Mouse (Mus musculus): ENCODE measurements at regions not wholly inside any gene's neighbourhood (a gene's known extent, or its start where the extent isn't known, plus 50 kb on each side); places are given as distances from the start of the nearest gene placed in this dataset.

- DNase-seq, result no peak
- no peak for TF ChIP-seq POLR2A (IDR thresholded peaks at IDR 0.05; ENCODE audit: borderline replicate concordance, insufficient read depth, low read length)
- TF ChIP-seq CTCF (IDR thresholded peaks at IDR 0.05; ENCODE audit: borderline replicate concordance, insufficient read depth, low read depth, low read length), result no peak
- 69% methylated on average over 2 of the region's 2 CpGs for WGBS
- H3K4me3 ChIP-seq (replicated peaks; ENCODE audit: insufficient read depth, low read depth, low read length), result no peak overlapping the region
- no peak overlapping the region for H3K27ac ChIP-seq (ENCODE audit: insufficient read depth, low read length)
- H3K27me3 ChIP-seq (ENCODE audit: control insufficient read depth, insufficient read depth, low read length), result no peaks in the 10 kb centered on the region
- no peaks in the 10 kb centered on the region for H3K4me1 ChIP-seq (ENCODE audit: control insufficient read depth, insufficient read depth, low read length)
Observed at GRCm38 (mm10) chr14:97347970-97348369, 821.6 kb downstream of the Dach1 start.

GRCm38 (mm10) chr14:97331388-97331787 lies 812.5 kb upstream of the Klhl1 start:
- TF ChIP-seq POLR2A (IDR thresholded peaks at IDR 0.05; ENCODE audit: borderline replicate concordance, insufficient read depth, low read length), result no peak
- 0 out of 2 replicates have a peak, but pooled peaks have one; percentile 1 for TF ChIP-seq CTCF (IDR thresholded peaks at IDR 0.05; ENCODE audit: borderline replicate concordance, insufficient read depth, low read depth, low read length)
- Histone ChIP-seq H3K27ac (ENCODE audit: insufficient read depth, low read length) (no peak overlapping the region), H3K27me3 (ENCODE audit: control insufficient read depth, insufficient read depth, low read length) (no peaks in the 10 kb centered on the region), H3K4me3 (replicated peaks; ENCODE audit: insufficient read depth, low read depth, low read length) (no peak overlapping the region), H3K4me1 (ENCODE audit: control insufficient read depth, insufficient read depth, low read length) (no peaks in the 10 kb centered on the region)
- no peak for DNase-seq
- 11% methylated on average over 2 of the region's 2 CpGs for WGBS

- Histone ChIP-seq H3K27me3 (ENCODE audit: control insufficient read depth, insufficient read depth, low read length) (no peaks in the 10 kb centered on the region), H3K4me1 (ENCODE audit: control insufficient read depth, insufficient read depth, low read length) (no peaks in the 10 kb centered on the region), H3K27ac (ENCODE audit: insufficient read depth, low read length) (no peak overlapping the region), H3K4me3 (replicated peaks; ENCODE audit: insufficient read depth, low read depth, low read length) (no peak overlapping the region)
- 85% methylated on average over 3 of the region's 3 CpGs for WGBS
- DNase-seq, result no peak
- TF ChIP-seq POLR2A (IDR thresholded peaks at IDR 0.05; ENCODE audit: borderline replicate concordance, insufficient read depth, low read length) (no peak), CTCF (IDR thresholded peaks at IDR 0.05; ENCODE audit: borderline replicate concordance, insufficient read depth, low read depth, low read length) (no peak)
Observed at GRCm38 (mm10) chr14:97329979-97330378, 811.1 kb upstream of the Klhl1 start.

- H3K4me1 ChIP-seq (ENCODE audit: control insufficient read depth, insufficient read depth, low read length), result no peaks in the 10 kb centered on the region
- no peak for TF ChIP-seq POLR2A (IDR thresholded peaks at IDR 0.05; ENCODE audit: borderline replicate concordance, insufficient read depth, low read length)
- no peak for TF ChIP-seq CTCF (IDR thresholded peaks at IDR 0.05; ENCODE audit: borderline replicate concordance, insufficient read depth, low read depth, low read length)
- no peaks in the 10 kb centered on the region for H3K27me3 ChIP-seq (ENCODE audit: control insufficient read depth, insufficient read depth, low read length)
- WGBS, result 10% methylated on average over 4 of the region's 4 CpGs
- H3K4me3 ChIP-seq (replicated peaks; ENCODE audit: insufficient read depth, low read depth, low read length), result no peak overlapping the region
- H3K27ac ChIP-seq (ENCODE audit: insufficient read depth, low read length), result no peak overlapping the region
- DNase-seq, result no peak
Observed at GRCm38 (mm10) chr14:97293109-97293508, 774.2 kb upstream of the Klhl1 start.

DNA sequence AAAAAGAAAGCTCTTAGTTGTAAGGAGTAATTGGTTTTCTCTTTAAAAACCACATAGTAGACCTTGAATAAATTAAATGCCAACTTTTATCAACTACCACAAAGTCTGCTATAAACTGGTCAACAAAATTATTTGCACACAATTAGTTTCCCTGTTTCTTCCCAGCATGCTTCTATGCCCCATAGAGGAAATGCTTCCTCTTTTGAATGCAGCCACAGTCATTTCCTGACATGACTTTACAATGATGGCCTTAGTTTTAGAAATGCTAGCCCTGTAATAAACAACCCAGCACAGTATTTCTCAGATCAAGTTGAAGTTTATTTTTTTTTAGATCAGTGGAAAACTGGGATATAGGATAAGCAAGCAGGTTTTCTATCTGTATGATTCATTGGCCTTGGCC lies 768.5 kb upstream of the Klhl1 start:
- H3K27ac ChIP-seq (ENCODE audit: insufficient read depth, low read length), result no peak overlapping the region
- no peak for DNase-seq

DNA sequence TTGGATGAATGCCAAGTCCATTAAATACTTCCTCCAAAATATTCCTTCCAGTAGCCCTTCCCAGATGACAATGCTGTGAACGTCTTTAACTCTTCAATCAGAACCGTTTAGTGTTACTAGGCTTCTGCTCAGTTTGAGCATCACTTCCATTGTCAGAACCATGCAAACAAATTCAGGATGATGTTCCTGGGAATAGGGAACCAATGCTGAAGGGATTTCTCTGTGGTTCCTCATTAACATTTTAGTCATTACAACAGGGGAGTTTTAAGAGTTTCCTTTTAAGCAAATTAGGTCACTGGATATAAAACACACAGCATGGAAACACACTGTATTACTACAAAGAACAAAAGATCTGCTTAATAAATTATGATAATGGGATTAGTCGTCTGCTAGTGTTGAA lies 739.6 kb upstream of the Klhl1 start:
- 15% methylated on average over 3 of the region's 3 CpGs for WGBS

More for the DNA sequence above, 768.5 kb upstream of the Klhl1 start:
- Histone ChIP-seq H3K27me3 (ENCODE audit: control insufficient read depth, insufficient read depth, low read length) (no peaks in the 10 kb centered on the region), H3K4me3 (replicated peaks; ENCODE audit: insufficient read depth, low read depth, low read length) (no peak overlapping the region), H3K4me1 (ENCODE audit: control insufficient read depth, insufficient read depth, low read length) (no peaks in the 10 kb centered on the region)
- TF ChIP-seq CTCF (IDR thresholded peaks at IDR 0.05; ENCODE audit: borderline replicate concordance, insufficient read depth, low read depth, low read length) (no peak), POLR2A (IDR thresholded peaks at IDR 0.05; ENCODE audit: borderline replicate concordance, insufficient read depth, low read length) (no peak)

More for the DNA sequence above, 739.6 kb upstream of the Klhl1 start:
- no peak for TF ChIP-seq CTCF (IDR thresholded peaks at IDR 0.05; ENCODE audit: borderline replicate concordance, insufficient read depth, low read depth, low read length)
- TF ChIP-seq POLR2A (IDR thresholded peaks at IDR 0.05; ENCODE audit: borderline replicate concordance, insufficient read depth, low read length), result no peak
- no peak for DNase-seq
- H3K27ac ChIP-seq (ENCODE audit: insufficient read depth, low read length), result no peak overlapping the region
- no peaks in the 10 kb centered on the region for H3K4me1 ChIP-seq (ENCODE audit: control insufficient read depth, insufficient read depth, low read length)
- no peaks in the 10 kb centered on the region for H3K27me3 ChIP-seq (ENCODE audit: control insufficient read depth, insufficient read depth, low read length)
- no peak overlapping the region for H3K4me3 ChIP-seq (replicated peaks; ENCODE audit: insufficient read depth, low read depth, low read length)

Measured in cerebellum, adult 2 months (tissue).